Mouse (Mus musculus) MEL (cell line): ENCODE measurements around the gene Elobl. TPM values are rescaled to one million over a fixed set of nuclear protein-coding genes. Genes with fewer than 3 reads are reported as not detected.

ENCODE experiments used
- DNase-seq: peaks from one replicate; pipeline ENCODE4 v3.0.0; 2011; ENCODE audit warnings: low read depth, low spot score
- H3K27ac ChIP-seq: 2 replicates; pipeline ENCODE4 v1.5.1; 2012; ENCODE audit warnings: low read depth, mild to moderate bottlenecking, control low read depth, low read length, moderate library complexity; ENCODE audit not compliant: control insufficient read depth
- H3K27me3 ChIP-seq, 2 experiments: fragments of 150-350 bp in 1 of 2; sonication (generic) in 1 of 2; 2 replicates each; pipeline ENCODE4 v1.6.1; 2012; ENCODE audit warnings: low read length in 2 of 2, mild to moderate bottlenecking in 2 of 2, improper control_type of control experiment in 1 of 2, moderate library complexity in 1 of 2; ENCODE audit not compliant: insufficient read depth in 2 of 2, control insufficient read depth in 1 of 2
- H3K36me3 ChIP-seq, 2 experiments: 2 replicates each; pipeline ENCODE4 v1.6.1; 2012 to 2014; ENCODE audit warnings: low read length in 2 of 2, improper control_type of control experiment in 1 of 2, inconsistent platforms in 1 of 2, mild to moderate bottlenecking in 1 of 2; ENCODE audit not compliant: insufficient read depth in 2 of 2, control insufficient read depth in 1 of 2
- H3K4me1 ChIP-seq, 2 experiments: fragments of 150-350 bp in 1 of 2; sonication (generic) in 1 of 2; 2 replicates each; pipeline ENCODE4 v1.6.1; 2012; ENCODE audit warnings: low read length in 2 of 2, improper control_type of control experiment in 1 of 2, mild to moderate bottlenecking in 1 of 2; ENCODE audit not compliant: insufficient read depth in 2 of 2, control insufficient read depth in 1 of 2
- H3K4me3 ChIP-seq, 2 experiments: fragments of 150-350 bp in 1 of 2; sonication (generic) in 1 of 2; 2 replicates each; pipeline ENCODE4 v1.5.1; 2012; ENCODE audit warnings: low read depth in 2 of 2, low read length in 2 of 2, mild to moderate bottlenecking in 2 of 2, moderate library complexity in 2 of 2, control low read depth in 1 of 2, improper control_type of control experiment in 1 of 2; ENCODE audit not compliant: control insufficient read depth in 1 of 2, insufficient read depth in 1 of 2
- H3K79me2 ChIP-seq: 2 replicates; pipeline ENCODE4 v1.6.1; 2012; ENCODE audit warnings: mild to moderate bottlenecking, low read length, moderate library complexity; ENCODE audit not compliant: control insufficient read depth, poor library complexity, insufficient read depth
- H3K9ac ChIP-seq: 2 replicates; pipeline ENCODE4 v1.6.1; 2012; ENCODE audit warnings: low read depth, mild to moderate bottlenecking, control low read depth, low read length, moderate library complexity; ENCODE audit not compliant: control insufficient read depth, poor library complexity, severe bottlenecking
- H3K9me3 ChIP-seq: fragments of 150-350 bp; sonication (generic); replicated peaks from 2 replicates; pipeline ENCODE4 v1.6.1; 2012; ENCODE audit warnings: mild to moderate bottlenecking, low read length, improper control_type of control experiment, moderate library complexity; ENCODE audit not compliant: insufficient read depth
- CHD1 ChIP-seq: IDR thresholded peaks from 2 replicates; pipeline ENCODE4 v1.6.1; 2012; ENCODE audit warnings: low read depth, mild to moderate bottlenecking, inconsistent platforms, low read length, improper control_type of control experiment
- CHD2 ChIP-seq: IDR thresholded peaks from 2 replicates; pipeline ENCODE4 v1.6.1; 2011; ENCODE audit warnings: low read length, improper control_type of control experiment
- CTCF ChIP-seq, 3 experiments: IDR thresholded peaks in 2 of 3; conservative IDR thresholded peaks in 1 of 3; 2 replicates each; pipeline ENCODE4 v1.5.1; 2011 to 2012; ENCODE audit warnings: low read length in 3 of 3, low read depth in 2 of 3, mild to moderate bottlenecking in 2 of 3, improper control_type of control experiment in 1 of 3, inconsistent platforms in 1 of 3, mixed read lengths in 1 of 3, moderate library complexity in 1 of 3; ENCODE audit not compliant: control insufficient read depth in 1 of 3, insufficient read depth in 1 of 3, poor library complexity in 1 of 3, severe bottlenecking in 1 of 3
- EP300 ChIP-seq, 2 experiments: IDR thresholded peaks; 2 replicates each; pipeline ENCODE4 v1.6.1; 2011; ENCODE audit warnings: improper control_type of control experiment in 2 of 2, low read length in 2 of 2, low read depth in 1 of 2, mild to moderate bottlenecking in 1 of 2
- GABPA ChIP-seq: IDR thresholded peaks from 2 replicates; pipeline ENCODE4 v1.6.1; 2012; ENCODE audit warnings: low read depth, mild to moderate bottlenecking, inconsistent platforms, low read length, improper control_type of control experiment, moderate library complexity
- JUND ChIP-seq: IDR thresholded peaks from 2 replicates; pipeline ENCODE4 v1.6.1; 2011; ENCODE audit warnings: low read depth, mild to moderate bottlenecking, improper control_type of control experiment, low read length
- MAFK ChIP-seq: IDR thresholded peaks from 2 replicates; pipeline ENCODE4 v1.6.1; 2011; ENCODE audit warnings: low read depth, mild to moderate bottlenecking, low read length, improper control_type of control experiment, borderline replicate concordance
- MAX ChIP-seq: IDR thresholded peaks from 2 replicates; pipeline ENCODE4 v1.6.1; 2011; ENCODE audit warnings: low read length, improper control_type of control experiment
- MAZ ChIP-seq: IDR thresholded peaks from 2 replicates; pipeline ENCODE4 v1.6.1; 2012; ENCODE audit warnings: low read depth, mild to moderate bottlenecking, inconsistent platforms, low read length, improper control_type of control experiment
- MYB ChIP-seq: IDR thresholded peaks from 2 replicates; pipeline ENCODE4 v1.6.1; 2011; ENCODE audit warnings: mild to moderate bottlenecking, low read depth, low read length, improper control_type of control experiment
- NELFE ChIP-seq: IDR thresholded peaks from 2 replicates; pipeline ENCODE4 v1.6.1; 2011; ENCODE audit warnings: low read depth, low read length, improper control_type of control experiment
- NRF1 ChIP-seq: IDR thresholded peaks from 2 replicates; pipeline ENCODE4 v1.6.1; 2014; ENCODE audit warnings: low read depth, mild to moderate bottlenecking, inconsistent platforms, low read length, improper control_type of control experiment, moderate library complexity; ENCODE audit not compliant: poor library complexity, insufficient read depth, severe bottlenecking
- POLR2A ChIP-seq, 2 experiments: IDR thresholded peaks; 2 replicates each; pipeline ENCODE4 v1.6.1; 2011 to 2012; ENCODE audit warnings: low read length in 2 of 2, mild to moderate bottlenecking in 2 of 2, control low read depth in 1 of 2, improper control_type of control experiment in 1 of 2, low read depth in 1 of 2, moderate library complexity in 1 of 2; ENCODE audit not compliant: control insufficient read depth in 1 of 2, insufficient read depth in 1 of 2, poor library complexity in 1 of 2
- POLR2AphosphoS2 ChIP-seq: IDR thresholded peaks from 2 replicates; pipeline ENCODE4 v1.6.1; 2011; ENCODE audit warnings: low read length, improper control_type of control experiment
- TCF12 ChIP-seq: IDR thresholded peaks from 2 replicates; pipeline ENCODE4 v1.6.1; 2014; ENCODE audit warnings: low read depth, mild to moderate bottlenecking, inconsistent platforms, low read length, improper control_type of control experiment, moderate library complexity
- USF1 ChIP-seq: IDR thresholded peaks from 2 replicates; pipeline ENCODE4 v1.6.1; 2014; ENCODE audit warnings: low read depth, mild to moderate bottlenecking, inconsistent platforms, low read length, improper control_type of control experiment, moderate library complexity
- USF2 ChIP-seq, 2 experiments: IDR thresholded peaks; 2 replicates each; pipeline ENCODE4 v1.6.1; 2011 to 2012; ENCODE audit warnings: improper control_type of control experiment in 2 of 2, low read length in 2 of 2, borderline replicate concordance in 1 of 2, inconsistent platforms in 1 of 2, low read depth in 1 of 2, mild to moderate bottlenecking in 1 of 2; ENCODE audit not compliant: insufficient read depth in 1 of 2
- ZC3H11A ChIP-seq: IDR thresholded peaks from 2 replicates; pipeline ENCODE4 v1.6.1; 2012; ENCODE audit warnings: low read depth, mild to moderate bottlenecking, inconsistent platforms, low read length, improper control_type of control experiment
- ZKSCAN1 ChIP-seq: IDR thresholded peaks from 2 replicates; pipeline ENCODE4 v1.6.1; 2012; ENCODE audit warnings: low read depth, mild to moderate bottlenecking, inconsistent platforms, low read length, improper control_type of control experiment, moderate library complexity
- ZMIZ1 ChIP-seq: IDR thresholded peaks from 2 replicates; pipeline ENCODE4 v1.6.1; 2012; ENCODE audit warnings: low read depth, mild to moderate bottlenecking, inconsistent platforms, low read length, improper control_type of control experiment, moderate library complexity
- polyA plus RNA-seq, 2 experiments: library from polyadenylated mRNA; stranded (reverse) in 1 of 2; unstranded in 1 of 2; fragments of >175 nt in 1 of 2; fragments of >200 nt in 1 of 2; gene quantifications; 2 replicates each; pipeline versions ENCODE4 v1.2.1 to v1.2.4; 2012; ENCODE audit warnings: low replicate concordance in 2 of 2, low read depth in 1 of 2; ENCODE audit not compliant: insufficient read length in 2 of 2, insufficient read depth in 1 of 2, missing spikeins in 1 of 2
- total RNA-seq: library from RNA; depleted of rRNA; stranded (reverse); fragments of 300-350 nt; gene quantifications from 2 replicates; pipeline ENCODE4 v1.2.3, GENCODE M21; 2012

Gene Elobl
- total and polyA plus RNA-seq, 3 experiments: 0.58 to 0.72 TPM; not detected in 1

DNA sequence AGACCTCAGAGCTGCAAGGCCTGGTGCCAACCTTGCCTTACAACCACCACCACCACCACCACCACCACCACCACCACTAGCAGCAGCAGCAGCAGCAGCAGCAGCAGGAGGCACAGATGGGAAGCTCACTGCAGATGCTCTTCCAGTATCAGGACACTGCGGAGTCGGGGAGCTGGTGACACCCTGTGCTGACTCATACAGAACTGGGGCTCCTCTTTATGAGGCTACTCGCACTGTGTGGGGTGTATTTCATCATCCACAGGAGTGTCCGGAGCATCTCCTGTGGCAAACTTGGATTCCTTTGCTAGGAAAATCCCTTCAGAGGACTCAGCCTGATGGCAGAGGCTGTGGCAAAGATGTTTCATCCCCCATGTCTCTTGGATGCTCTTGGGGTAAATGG is 27.1 kb downstream of the Elobl start:
- H3K36me3 ChIP-seq: no peaks in the 10 kb centered on the region
- DNase-seq: no peak
- H3K9me3 ChIP-seq: no peaks in the 10 kb centered on the region
- H3K9ac ChIP-seq: no peak overlapping the region
- no peak overlapping the region for H3K27ac ChIP-seq
- no peak overlapping the region for H3K4me3 ChIP-seq
- no peaks in the 10 kb centered on the region for H3K27me3 ChIP-seq
- H3K79me2 ChIP-seq: no peaks in the 10 kb centered on the region
- H3K4me1 ChIP-seq: no peaks in the 10 kb centered on the region
- no peak for TF ChIP-seq MAZ
- no peak for TF ChIP-seq USF2 (IDR thresholded peaks at IDR 0.05; ENCODE audit: borderline replicate concordance in 1 of 2, insufficient read depth in 1 of 2, low read depth in 1 of 2, low read length in 2 of 2)
- TF ChIP-seq NELFE: no peak
- TF ChIP-seq POLR2AphosphoS2: no peak
- no peak for TF ChIP-seq ZC3H11A
- TF ChIP-seq USF1: no peak
- TF ChIP-seq EP300 (IDR thresholded peaks at IDR 0.05; ENCODE audit: low read depth in 1 of 2, low read length in 2 of 2): no peak
- TF ChIP-seq CHD1: no peak
- no peak for TF ChIP-seq ZKSCAN1
- TF ChIP-seq MAX: no peak
- TF ChIP-seq MYB: no peak
- TF ChIP-seq NRF1: no peak
- TF ChIP-seq TCF12: no peak
- no peak for TF ChIP-seq GABPA
- TF ChIP-seq CHD2: no peak
- no peak for TF ChIP-seq MAFK
- no peak for TF ChIP-seq POLR2A (IDR thresholded peaks at IDR 0.05; ENCODE audit: control insufficient read depth in 1 of 2, insufficient read depth in 1 of 2, low read depth in 1 of 2, low read length in 2 of 2, poor library complexity in 1 of 2)
- TF ChIP-seq ZMIZ1: no peak
- TF ChIP-seq, all 39 proteins: peak for 0

DNA sequence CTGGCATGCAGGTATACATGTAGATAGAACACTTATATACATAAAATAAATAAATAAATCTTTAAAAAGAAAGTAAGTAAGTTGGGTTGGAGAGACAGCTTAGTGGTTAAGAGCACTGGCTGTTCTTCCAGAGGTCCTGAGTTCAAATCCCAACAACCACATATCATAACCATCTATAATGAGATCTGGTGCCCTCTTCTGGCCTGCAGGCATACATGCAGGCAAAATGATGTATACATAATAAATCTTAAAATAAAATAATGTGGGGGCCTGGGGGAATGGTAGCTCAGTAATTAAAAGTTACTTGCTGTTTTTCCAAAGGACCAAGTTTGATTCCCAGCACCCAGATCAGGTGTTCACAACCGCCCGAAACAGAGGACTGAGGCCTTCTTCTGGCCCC is 28.0 kb downstream of the Elobl start:
- Histone ChIP-seq H3K9me3 (no peaks in the 10 kb centered on the region), H3K27me3 (no peaks in the 10 kb centered on the region), H3K27ac (no peak overlapping the region), H3K79me2 (no peaks in the 10 kb centered on the region), H3K4me3 (no peak overlapping the region), H3K4me1 (no peaks in the 10 kb centered on the region), H3K36me3 (no peaks in the 10 kb centered on the region), H3K9ac (no peak overlapping the region)
- DNase-seq: no peak
- peak in 1 of 3 experiments; percentile 22; a peak in 1 of 6 replicates for TF ChIP-seq CTCF (IDR thresholded peaks at IDR 0.05 in 2 of 3, conservative IDR thresholded peaks at IDR 0.05 in 1 of 3; ENCODE audit: control insufficient read depth in 1 of 3, insufficient read depth in 1 of 3, low read depth in 2 of 3, low read length in 3 of 3, poor library complexity in 1 of 3, severe bottlenecking in 1 of 3)
- no peak for TF ChIP-seq JUND
